Mouse (Mus musculus) c-Kit-negative CD71-positive TER-119-positive erythroid progenitor cells, embryonic 14.5 days (primary cell): Measurements from ENCODE around the gene Pcbp3.

Source experiments
- DNase-seq: peaks from one replicate; pipeline ENCODE4 v3.0.0-alpha.2; 2013; ENCODE audit warnings: low read depth, low spot score

Pcbp3 gene

DNA sequence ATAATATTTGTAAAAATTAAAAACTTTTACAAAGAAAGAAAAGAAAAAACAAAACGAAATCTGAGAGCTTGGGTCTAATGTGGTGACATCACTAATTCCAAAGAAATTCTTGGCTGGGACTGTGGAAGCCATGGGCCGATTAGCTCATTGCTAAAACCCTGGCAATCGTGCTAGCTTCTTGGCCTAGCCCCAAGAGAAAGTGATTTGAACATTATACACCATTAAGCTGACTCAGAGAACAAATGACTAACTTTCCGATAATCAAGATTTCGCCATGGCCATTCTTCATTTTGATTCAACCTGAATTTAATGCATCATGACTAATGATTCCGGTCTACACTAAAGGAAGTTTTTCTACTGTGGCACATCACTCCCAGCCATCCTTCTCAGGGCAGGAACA, 30.6 kb downstream of the Pcbp3 start:
- no peak for DNase-seq

DNA sequence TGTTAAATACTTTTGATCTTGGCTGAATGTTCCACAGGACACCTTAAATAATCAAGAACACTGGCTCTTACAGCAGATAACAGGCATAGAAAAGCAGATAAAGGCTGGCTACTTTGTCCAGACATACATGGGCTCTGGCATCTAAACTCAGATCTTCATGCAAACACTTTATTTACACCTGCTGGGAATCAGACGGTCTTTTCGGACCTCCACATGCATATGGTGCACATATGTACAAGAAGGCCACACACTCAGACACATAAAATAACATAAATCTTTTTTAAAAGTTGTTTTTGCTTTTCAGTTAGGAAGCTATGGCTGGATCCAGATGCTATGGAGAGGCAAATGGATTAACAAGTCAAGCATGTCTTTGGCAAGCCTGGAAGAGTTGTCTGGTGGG, 37.2 kb downstream of the Pcbp3 start:
- DNase-seq: no peak

DNA sequence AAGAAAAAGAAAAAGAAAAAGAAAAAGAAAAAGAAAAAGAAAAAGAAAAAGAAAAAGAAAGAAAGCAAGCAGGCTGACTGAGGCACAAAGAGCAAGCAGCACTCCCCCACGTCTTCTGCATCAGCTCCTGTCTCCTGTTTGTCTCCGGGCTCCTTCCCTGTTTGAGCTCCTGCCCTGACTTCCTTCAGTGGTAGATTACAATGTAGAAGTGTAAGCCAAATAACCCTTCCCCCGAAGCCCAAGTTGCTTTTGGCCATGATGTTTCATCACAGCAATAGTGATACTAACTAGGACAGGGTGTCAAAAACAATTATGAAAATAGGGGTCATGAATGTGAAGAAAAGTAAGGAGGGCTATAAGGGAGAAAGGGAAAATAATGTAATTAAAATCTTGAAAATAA, 43.6 kb downstream of the Pcbp3 start:
- no peak for DNase-seq

DNA sequence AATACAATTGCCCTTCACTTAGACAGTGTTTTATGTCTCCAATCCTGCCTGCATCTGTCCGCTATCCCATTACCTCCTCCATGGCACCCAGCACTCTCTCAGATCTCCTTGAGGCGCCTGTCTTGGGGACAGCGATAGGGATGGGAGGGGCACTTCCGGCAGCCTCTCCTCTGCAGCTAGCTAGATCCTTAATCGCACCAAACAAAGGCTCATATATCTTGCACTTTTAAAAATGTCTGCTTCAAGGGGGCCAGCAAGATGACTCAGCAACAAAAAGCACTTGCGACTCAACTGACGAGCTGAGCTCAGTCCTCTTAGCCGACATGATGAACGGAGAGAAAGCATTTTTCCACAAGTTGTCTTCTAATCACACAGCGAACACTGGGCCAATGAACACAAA, 55.3 kb downstream of the Pcbp3 start:
- no peak for DNase-seq

DNA sequence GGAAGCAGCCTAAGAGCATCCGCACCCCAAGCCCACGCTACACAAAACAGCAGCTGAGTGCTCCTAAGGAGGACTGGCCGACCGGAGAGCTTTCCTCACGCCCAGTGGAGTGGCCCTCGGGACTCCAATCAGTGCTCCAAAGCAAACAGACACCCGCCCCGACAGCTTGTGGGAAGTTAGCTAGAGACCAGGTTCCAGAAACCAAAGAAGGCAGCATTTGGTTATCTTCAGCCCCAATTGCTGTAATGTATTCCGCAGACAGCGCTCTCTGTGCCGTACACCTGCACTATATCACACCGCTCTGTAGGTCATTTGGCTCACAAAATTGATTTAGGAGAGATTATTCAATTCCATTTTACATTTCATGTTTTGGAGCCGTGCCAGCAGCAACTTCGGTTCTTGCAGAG, 55.7 kb downstream of the Pcbp3 start:
- no peak for DNase-seq

DNA sequence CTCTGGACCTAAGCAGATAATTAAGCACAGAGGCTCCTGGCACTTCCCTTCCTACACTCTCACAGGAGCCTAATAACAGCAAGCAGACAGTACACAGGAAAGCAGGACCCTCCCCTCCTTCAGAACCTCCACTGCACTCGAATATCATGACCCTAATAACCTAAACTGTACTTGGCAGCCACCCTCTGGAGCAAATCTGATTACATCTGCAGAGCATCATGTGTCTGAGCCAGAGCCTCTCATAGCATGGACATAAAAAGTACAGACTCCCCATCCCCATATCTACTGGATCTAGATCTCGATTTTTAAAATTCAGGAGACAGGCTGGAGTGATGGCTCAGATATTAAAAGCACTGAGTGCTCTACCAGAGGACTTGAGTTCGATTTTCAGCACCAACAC, 58.0 kb downstream of the Pcbp3 start:
- no peak for DNase-seq

DNA sequence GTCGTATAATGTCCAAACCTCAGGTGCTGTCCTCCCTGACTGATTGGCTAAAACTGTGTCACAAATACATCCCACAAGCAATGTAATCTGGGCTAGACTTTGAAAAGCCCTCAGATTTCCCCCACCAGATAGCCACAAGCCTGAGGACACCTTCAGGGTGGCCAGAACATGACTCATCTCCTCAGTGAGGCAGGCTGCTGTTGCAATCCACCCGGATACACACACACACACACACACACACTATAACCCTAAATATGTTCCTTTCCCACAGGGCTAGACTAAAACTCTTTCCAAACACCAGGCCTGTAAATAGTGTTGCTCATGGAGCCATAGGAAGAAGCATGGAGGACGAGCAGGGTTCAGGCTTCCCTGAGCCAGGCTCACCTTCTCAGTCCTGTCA, 58.6 kb downstream of the Pcbp3 start:
- no peak for DNase-seq

DNA sequence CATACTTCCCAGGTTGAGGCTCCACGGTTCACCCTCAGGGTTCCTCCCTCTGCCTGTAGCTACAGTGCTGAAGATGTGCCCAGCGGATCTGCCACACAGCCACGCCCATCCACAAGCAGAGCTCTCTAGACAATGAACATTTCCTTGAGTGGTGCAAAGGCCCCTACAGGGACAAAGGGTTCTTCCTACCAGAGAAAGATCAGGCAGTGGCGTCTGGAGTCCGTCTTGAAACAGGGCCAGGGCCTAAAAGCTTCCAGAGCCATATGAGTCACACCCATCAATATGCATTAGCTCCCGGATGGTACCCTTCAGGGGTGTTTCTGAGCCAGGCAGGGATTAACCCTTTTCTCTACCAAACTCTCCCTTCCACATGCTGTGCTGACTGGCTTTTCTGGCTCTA, 59.1 kb downstream of the Pcbp3 start:
- no peak for DNase-seq

DNA sequence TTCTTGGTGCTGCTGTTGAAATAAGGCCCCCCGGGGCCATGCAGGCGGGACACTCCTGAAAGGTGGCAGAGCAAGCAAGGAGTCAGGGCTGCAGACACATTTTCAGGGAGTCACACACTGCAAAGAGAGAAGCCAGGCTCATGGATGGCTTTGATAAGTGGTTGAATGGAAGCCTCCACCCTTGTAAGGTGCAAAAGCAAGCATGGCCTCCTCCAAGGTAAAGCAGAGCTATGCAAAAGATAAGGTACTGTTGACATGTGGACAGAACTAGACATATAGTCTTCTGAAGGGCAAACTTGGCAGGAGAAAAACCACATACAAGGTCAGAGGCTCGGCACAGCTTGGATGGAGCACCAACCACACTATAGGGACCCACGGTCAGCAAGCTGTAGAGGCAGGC, 63.3 kb downstream of the Pcbp3 start:
- DNase-seq: no peak

DNA sequence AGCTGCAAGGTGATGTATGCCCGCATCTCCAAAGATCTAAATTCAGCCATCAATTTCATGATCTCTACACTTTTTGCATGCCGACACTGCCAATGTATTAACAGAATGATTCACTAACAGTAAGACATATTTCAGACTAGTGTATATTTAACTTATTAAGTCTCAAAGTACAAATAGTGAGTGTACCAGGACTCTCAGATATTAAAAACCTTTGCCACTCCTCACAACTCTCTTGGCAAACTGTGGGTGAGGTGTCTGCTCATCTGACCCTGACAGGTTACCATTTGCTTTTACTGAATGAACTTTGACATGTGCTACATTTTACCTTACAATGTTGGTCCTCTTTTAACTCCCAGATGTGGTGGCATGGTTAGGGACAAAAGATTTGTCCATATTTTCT, 70.2 kb downstream of the Pcbp3 start:
- DNase-seq: no peak

DNA sequence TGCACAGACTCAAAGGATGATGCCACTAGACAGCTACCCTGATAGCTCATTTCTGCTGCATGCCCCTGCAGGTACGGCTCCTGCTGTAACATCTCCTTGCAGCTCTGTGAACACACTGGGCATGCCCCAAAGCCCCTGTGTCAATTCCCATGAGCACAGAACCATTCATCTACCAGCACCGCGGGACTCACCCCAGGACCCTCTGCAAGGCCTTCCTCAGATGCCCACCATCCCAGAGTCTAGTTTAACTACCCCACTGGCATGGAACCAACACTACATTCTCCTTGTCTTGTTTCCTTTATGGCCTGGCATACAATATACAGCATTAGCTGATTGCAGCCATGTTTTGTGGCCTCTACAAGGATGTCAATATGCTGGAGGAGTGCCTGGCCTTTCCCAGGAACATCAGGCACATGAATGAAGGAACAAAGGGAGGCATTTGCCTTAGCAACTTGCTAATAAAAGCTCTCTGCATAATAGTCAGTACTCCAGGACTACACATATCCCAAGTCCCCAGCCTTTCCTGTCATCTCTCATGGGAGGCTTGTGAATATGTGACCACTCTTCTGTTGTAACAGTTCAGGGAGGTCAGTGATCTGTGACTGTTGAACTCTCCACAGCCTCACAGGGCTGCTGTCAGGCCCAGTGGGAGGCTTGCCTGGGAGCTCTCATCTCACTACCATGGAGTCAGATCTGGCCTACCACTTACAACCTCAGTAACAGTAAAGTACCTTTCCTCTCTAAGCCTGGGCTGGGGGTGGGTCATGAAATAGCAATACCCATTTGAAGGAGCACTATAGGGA, 78.0 kb downstream of the Pcbp3 start:
- DNase-seq: no peak

DNA sequence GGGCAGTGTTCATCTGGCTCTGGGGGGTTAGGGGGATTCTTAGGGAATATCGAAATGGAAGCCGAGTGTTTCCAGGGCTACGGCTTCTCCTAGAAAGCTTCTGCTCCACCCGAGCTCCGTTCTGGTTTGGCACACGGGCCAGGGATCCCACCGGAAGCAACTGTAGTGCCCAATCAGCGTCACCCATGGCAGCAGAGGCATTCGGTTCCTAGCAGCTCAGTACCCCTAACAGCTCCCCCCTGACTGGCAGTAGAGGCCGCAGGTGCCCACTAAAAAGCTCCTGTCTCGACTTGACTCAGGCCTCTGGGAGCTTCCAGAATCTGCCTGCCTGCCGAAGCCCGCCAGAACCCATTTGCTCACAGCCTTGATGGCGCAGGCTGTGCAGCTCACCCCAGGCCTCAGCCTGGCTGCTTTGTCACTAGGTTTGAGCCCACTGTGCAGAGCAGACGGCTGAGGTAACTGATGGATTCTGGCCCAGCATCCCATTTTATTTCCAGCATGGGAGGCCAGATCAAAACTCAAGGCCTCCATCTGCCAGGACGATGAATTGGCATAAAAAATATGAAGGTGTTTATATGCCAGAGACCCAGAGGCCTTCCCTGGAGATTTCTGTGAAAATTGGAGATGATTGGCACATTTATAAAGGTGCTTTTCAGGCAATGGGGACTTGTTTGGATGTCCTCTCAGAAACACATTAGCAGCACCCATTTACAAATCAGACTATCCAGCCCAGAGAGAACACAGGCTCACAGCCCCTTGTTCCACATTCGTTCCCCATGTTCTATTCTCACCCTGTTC, 78.8 kb downstream of the Pcbp3 start:
- no peak for DNase-seq

DNA sequence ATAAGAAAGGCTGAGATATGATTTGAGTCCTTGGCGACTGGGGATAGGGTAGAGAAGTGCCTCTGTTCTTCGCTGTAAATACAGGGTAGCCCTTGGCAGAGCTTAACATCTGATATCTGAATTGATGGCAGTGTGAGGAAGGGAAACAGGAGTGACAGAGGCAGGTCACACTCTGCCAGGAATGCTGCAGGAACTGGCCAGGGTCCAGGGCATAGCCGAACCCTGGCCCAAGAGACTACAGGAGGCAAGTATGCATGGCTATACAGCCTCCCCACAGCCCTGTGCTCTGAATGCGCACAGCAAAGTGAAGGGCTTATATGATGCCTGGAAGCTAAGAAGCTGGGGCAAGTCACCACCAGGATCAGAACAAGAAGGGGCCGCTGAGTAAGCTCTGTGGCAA, 79.8 kb downstream of the Pcbp3 start:
- DNase-seq: no peak

DNA sequence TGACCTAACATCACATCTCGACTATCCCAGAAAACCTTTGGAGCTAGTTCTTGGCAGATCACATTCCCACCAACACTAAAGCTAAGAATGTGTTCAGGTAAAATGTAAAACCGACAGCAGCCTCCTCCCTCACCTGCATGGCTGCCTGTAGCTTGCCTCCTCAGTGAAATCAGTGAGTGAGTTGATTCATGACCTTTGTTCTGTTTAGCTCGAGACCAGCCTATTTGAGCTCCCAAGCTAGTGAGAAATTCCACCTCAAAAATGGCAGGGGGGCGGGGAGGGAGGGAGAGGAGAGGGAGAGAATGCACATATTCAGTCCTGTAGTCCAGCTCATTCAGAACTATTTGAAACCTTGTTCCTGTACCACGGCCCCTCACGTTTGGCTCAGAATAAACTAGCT, 86.4 kb downstream of the Pcbp3 start:
- DNase-seq: no peak

DNA sequence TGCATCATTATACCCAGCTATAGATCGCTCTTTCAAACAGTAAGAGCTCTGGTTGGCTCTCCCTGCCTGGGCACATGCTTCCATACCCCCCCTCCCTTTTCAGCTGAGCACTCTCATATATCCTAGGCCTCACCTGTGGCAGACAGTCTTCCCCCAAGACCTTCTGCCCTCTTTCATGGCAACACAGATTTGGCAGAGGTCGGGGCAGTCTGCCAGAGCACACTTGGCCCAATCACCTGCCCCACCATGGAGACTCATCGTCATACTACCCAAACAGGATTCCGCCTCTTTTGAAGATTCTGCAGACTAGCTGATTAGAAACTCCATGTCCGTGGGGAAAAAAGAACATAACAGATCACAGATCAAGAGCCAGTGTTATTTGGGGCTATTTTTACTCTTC, 86.8 kb downstream of the Pcbp3 start:
- no peak for DNase-seq

DNA sequence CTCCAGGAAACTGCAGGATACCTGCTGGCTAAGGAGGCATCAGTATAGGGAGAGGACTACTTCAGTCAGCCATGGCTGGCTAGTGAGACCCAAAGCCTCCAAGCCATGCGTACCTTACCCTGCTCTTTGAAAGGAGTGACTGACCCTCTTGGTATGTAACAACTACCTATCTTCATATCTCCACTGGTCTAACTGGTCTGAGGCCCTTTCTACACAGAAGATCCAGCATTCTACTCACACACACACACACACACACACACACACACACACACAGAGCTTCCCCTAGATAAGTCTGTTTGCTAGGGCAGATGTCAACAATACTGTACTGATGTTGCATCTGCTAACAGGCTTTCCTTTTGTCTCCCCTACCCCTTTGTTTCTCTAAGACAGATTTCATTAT, 87.3 kb downstream of the Pcbp3 start:
- no peak for DNase-seq

DNA sequence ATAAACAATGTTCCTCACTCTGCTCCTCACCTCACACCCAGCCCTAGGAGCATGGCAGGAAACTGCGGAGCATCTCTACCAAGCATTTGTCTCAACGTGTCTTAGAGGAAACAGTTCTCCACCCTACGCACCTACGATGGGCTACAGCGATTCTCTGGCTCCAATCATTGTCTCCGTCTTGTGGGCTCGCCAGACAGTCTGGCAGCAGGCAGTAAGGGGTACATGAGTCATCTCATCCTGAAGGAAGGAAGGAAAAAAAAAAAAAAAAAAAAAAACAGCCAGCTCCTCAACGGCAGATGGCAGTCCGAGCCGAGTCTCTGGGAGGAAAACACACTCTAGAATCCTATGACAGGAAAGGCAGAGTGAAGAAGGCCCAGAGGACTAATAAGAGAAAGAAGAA, 87.7 kb downstream of the Pcbp3 start:
- no peak for DNase-seq

DNA sequence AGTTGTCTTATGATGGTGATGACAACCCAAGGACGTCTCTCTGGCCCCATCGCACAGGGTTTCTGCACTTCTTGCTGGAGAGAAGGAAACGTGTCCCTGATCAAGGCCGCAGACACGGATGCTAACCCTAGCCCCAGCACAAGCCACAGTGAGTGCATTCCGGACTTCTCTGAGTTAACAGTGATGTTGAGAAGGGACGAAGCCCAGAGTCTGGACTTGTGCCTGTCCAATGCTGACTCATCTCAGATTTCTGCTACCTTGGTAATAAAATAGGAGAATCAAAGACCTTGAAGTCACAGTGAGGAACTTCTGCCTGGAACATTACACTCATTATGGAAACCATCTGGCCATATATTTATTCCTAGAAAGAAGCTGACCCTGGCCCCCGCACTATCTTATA, 89.0 kb downstream of the Pcbp3 start:
- no peak for DNase-seq

DNA sequence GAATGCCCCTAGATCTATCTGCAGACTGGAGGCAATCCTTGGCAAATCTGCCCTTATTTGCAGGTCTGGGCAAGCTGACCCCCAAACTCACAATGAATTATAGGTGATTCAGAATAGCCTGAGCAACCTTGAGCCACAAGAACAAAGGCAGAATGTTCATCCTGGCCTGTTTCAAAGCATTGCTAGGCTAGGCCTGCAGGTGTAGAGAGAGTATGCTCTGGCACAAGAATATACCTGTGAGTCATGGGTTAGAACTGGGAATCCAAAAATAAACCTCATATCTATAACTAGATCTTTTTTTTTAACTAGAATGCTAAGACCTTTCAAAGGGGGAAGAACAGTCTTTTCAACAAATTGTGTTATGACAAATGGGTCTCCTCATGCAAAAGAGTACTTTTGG, 95.8 kb downstream of the Pcbp3 start:
- DNase-seq: no peak

DNA sequence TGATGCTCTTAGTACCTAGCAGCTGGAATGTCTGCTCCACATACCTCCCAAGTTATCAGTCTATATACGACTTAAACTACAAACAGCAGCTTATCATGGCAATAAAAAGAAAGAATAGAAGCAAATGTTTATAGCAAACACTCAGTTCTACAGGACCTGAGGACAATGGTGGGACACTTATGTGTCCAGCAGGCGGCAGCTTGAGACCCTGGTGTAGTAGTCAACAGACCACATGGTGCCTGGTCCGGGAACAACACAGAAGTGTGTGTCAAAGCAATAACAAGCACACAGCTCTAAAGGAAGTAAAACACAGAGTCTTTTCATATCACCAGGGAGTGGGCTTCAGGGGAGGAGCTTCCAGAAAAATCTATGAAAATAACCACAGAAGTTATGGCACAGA, 100.7 kb downstream of the Pcbp3 start:
- DNase-seq: no peak

DNA sequence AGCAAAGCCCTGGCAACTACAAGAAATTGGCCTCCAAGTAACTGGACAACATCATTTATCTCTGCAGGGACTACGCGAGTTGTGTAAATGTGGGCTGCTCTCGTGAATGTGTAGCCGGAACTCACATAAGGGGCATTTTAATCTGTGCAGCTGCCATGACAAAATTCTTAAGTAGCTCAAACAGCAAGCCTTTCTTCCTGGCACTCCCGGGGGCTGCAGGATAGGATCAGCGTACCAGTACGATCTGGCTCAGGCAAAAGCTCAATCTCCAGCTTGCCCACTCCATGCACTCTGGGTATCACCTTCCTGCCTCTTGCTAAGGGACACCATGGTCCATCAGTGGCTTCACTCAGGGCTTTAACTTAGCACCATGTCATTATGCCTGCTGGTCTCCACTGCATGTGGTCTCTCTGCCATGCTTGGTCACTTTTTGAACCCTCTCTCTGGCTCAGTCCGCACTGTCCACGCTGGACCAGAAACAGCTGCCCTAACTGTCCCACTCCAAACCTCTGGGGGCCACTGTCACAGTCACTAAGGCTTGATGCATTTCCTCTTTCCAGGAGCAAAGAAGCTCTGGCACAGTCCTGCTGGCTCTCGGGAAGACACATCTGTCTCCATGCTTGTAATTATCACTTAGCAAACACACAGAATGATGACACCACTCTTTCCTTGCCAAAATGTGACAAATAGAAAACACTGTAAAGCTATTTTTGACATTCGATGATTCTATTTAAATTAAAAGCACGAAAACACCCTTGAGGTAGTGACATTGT, 102.1 kb downstream of the Pcbp3 start:
- no peak for DNase-seq

DNA sequence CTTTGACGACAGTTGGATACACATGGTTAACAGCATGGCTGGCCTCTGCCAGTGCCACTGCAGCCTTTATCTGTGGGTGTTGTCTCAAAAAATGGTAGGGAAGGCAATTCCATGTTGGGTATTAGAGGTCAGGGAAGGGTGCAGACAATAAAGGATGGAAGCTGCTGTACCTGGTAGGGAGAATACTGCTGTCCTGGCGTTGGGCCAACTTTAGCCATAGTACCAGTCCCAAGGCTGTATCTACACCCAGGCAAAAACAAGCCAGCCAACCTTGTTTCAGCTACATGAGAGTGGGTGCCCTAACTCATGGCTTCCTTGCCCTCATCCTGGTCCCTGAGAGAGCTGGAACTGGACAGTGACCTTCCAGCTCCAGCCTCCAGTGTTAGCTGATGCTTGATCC, 103.8 kb downstream of the Pcbp3 start:
- no peak for DNase-seq

DNA sequence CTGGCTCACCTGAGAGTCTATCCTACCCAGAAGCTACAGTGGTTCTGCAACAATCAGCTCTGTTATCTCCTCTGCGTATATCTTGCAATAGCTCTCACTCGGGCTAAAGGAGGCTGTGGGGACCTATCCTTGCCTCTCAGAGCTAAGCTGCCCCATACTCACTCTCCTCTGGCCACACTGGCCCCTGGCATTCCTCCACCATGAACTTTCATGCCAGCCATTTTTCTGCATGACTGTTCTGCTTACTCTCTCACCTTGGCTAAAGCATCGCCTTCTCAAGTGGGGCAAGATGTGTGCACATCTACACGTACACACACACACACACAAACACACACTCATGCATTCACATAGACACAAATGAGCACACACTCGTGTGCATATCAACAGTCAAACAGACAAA, 115.2 kb downstream of the Pcbp3 start:
- DNase-seq: no peak
